Mouse (Mus musculus) CD8-positive naive resting alpha-beta T cell, adult 57 days (primary cell): ENCODE data around the gene Rabl2. TPM values are rescaled to one million over a fixed set of nuclear protein-coding genes. Genes with fewer than 3 reads are reported as not detected.

Experiments
- total RNA-seq: library from RNA; stranded (reverse); gene quantifications from one replicate; pipeline ENCODE4 v1.2.4, GENCODE M21; 2023

Gene Rabl2
- 1.1 TPM for total RNA-seq

DNA sequence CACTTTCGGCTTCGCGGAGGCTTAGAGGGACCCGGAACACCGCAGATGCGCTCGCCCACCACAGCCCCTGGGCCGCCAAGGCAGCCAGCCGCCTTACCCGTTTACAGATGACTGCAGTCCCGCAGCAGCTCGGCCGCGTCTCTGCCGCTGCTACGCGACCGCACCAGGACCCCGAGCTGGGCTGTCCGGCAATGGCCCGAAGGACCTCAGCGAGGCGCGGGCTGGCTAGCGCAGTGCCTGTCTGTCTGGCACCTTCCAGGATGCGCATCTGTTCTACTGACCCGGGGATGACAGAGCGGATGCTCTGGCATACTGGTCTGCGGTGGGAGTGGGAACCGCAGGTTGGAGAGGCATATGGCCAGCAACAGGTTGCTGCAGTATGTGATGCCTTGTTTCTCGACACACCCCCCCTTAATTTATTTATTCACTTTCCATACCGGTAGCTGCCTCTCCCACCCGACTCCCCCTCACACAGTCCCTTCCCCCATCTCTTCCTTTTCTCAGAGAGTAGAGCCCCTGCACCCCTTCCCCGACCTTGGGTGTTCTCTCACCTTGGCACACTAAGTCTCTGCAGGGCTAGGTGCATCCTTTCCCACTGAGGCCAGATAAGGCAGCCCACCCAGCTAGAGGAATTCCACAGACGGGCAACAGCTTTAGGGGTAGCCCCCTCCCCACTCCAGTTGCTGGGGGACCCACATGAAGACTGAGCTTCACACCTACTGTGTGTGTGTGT lies at the start of gene Rabl2:
Gene Rabl2, minus strand, starts transcription at position 201 of the 733 bp plus-strand sequence.

DNA sequence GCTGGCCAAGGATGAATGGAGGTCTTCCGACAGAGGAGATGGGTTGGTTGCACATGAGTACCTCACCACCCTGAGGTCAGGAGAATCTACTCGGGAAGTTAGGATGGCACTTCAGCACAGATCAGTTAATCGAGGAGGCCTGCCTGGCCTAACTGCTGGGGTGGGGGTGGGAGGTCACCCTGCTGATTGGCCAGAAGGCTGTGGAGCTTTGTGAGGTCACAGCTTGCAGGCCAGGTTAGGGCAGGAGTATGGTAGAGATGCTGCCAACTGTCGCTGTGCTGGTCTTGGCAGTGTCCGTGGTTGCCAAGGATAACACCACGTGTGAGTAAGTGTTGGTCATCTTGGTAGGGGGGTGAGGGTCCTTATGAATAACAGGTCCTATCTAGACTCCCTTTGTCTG lies 23.6 kb downstream of the Rabl2 start, which contains the start of gene Acr:
Gene Acr, plus strand, starts transcription at position 213 of the 400 bp plus-strand sequence.

Other genes with a start within 250 kb of the Rabl2 start
- gene Lmf2, start 236.3 kb downstream of the Rabl2 start, total RNA-seq, result 33.6 TPM
- gene Ncaph2, start 236.2 kb downstream of the Rabl2 start, total RNA-seq, result 117 TPM
- 17.8 TPM for gene Sco2, start 218.1 kb downstream of the Rabl2 start, total RNA-seq
- gene Tymp, start 214.9 kb downstream of the Rabl2 start, total RNA-seq, result 0.49 TPM
- not detected for gene Odf3b, start 212.6 kb downstream of the Rabl2 start, total RNA-seq
- gene Klhdc7b, start 207.0 kb downstream of the Rabl2 start, total RNA-seq, result not detected
- not detected for gene Syce3, start 181.4 kb downstream of the Rabl2 start, total RNA-seq
- 8.1 TPM for gene Cpt1b, start 166.1 kb downstream of the Rabl2 start, total RNA-seq
- 12.1 TPM for gene C730034F03Rik, start 162.3 kb downstream of the Rabl2 start, total RNA-seq
- not detected for gene Gm44502, start 162.2 kb downstream of the Rabl2 start, total RNA-seq
- 220 TPM for gene Chkb, start 162.0 kb downstream of the Rabl2 start, total RNA-seq
- not detected for gene Mapk8ip2, start 138.0 kb downstream of the Rabl2 start, total RNA-seq
- 13.4 TPM for gene Arsa, start 114.5 kb downstream of the Rabl2 start, total RNA-seq
- gene Shank3, start 92.3 kb downstream of the Rabl2 start, total RNA-seq, result 0.43 TPM
- not detected for gene Acr, start 23.6 kb downstream of the Rabl2 start, total RNA-seq
- gene Syt10, start 249.9 kb upstream of the Rabl2 start, total RNA-seq, result not detected